Mouse (Mus musculus): Measurements from ENCODE around the gene Gemin4. TPM values are rescaled to one million over a fixed set of nuclear protein-coding genes. Genes with fewer than 3 reads are reported as not detected.

Gene Gemin4
- polyA plus RNA-seq, 1 experiment from 2014 or later, result 33.0 TPM

DNA sequence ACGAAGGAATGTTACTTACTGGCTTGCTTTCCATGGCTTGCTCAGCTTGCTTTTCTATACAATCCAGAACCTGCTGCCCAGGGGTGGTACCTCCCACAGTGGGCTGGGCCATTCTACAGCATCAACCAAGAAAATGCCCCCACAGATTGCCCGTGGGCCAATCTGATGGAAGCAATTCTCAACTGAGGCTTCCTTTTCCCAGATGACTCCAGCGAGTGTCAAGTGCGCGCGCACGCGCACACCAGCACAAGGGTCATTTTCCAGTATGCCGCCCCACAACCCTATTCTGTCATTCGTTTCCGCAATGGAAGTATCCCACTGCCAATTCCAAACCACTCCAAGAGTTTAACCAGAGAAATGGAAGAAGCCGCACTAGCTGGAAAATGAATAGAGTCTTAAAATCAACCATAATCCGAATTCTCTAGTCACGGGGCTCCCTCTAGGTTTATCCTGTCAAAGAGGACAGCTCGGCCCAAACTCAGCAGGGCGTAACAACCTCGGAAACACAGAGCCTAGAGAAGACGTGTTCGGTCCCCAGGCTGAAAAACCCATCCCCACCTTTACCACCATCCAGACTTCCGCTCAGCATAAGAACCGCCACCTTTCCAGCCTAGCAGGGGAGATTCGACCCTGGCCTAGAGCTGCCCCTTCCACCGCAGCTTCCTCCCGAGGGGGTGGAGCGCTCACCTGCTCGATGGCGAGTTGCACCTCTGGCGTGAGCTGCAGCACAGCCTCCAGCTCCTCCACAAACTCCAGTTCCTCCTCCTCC, 38.6 kb downstream of the Gemin4 start:
- Histone ChIP-seq H3K27me3 (replicated peaks) (no peaks in the 10 kb centered on the region), H3K36me3 (peaks cover 23% of the 10 kb centered on the region), H3K4me2 (peak overlapping the region; percentile 93), H3K27ac (peak overlapping the region; percentile 78), H3K9ac (peak overlapping the region; percentile 84), H3K4me1 (peaks cover 17% of the 10 kb centered on the region), H3K4me3 (peak overlapping the region; percentile 94), H3K9me3 (replicated peaks) (no peaks in the 10 kb centered on the region)
- peak; percentile 78 for ATAC-seq
- WGBS (ENCODE audit: insufficient replicate concordance), result 2% methylated on average over 28 of the region's 28 CpGs

DNA sequence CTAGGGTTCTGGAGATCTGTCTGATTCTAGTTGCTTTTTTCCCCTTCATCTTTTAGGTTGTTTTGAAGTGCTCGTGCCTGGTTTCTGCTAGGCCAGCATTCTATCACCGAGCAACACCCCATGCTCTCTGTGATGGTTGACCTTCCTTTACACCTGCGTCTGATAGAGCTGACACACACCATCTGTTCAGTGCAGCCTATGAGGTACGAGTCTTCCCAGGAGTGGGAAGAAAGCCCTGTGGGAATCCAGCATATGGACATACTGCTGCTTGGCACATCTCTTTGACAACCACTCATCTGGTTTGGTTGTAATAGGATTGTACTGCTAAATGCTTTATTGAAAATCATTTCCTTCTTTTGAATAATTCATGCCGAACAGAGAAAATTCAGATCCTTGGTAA, 47.3 kb downstream of the Gemin4 start:
- ATAC-seq, result no peak
- no peak overlapping the region for H3K4me2 ChIP-seq
- peaks cover 35% of the 10 kb centered on the region for H3K36me3 ChIP-seq
- no peaks in the 10 kb centered on the region for H3K27me3 ChIP-seq (replicated peaks)
- WGBS (ENCODE audit: insufficient replicate concordance), result 73% methylated on average over 5 of the region's 5 CpGs
- H3K27ac ChIP-seq, result no peak overlapping the region
- H3K9me3 ChIP-seq (replicated peaks), result no peaks in the 10 kb centered on the region
- no peak overlapping the region for H3K9ac ChIP-seq
- H3K4me3 ChIP-seq, result no peak overlapping the region
- H3K4me1 ChIP-seq, result 0 out of 2 replicates have a peak, but pooled peaks cover 3% of the 10 kb centered on the region

DNA sequence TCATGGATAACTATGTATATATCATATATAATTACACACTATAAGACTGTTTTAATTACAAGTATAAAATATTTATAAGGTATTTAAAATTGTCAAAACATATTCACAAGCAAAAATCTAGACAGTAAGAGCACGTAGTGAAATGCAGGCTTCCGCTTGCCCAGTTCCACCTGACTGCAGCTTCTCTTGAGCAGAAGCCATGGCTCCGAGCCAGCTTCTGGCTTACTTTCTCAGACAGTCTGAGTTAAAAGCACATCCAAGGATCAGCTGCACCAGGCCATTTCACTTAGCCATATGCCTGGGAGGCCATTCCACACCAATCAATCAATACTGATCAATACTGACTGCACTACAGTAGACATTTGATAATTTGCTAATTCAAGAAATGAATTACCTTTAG, 48.5 kb downstream of the Gemin4 start:
- H3K4me3 ChIP-seq, result no peak overlapping the region
- WGBS (ENCODE audit: insufficient replicate concordance), result 80% methylated on average over 3 of the region's 3 CpGs

DNA sequence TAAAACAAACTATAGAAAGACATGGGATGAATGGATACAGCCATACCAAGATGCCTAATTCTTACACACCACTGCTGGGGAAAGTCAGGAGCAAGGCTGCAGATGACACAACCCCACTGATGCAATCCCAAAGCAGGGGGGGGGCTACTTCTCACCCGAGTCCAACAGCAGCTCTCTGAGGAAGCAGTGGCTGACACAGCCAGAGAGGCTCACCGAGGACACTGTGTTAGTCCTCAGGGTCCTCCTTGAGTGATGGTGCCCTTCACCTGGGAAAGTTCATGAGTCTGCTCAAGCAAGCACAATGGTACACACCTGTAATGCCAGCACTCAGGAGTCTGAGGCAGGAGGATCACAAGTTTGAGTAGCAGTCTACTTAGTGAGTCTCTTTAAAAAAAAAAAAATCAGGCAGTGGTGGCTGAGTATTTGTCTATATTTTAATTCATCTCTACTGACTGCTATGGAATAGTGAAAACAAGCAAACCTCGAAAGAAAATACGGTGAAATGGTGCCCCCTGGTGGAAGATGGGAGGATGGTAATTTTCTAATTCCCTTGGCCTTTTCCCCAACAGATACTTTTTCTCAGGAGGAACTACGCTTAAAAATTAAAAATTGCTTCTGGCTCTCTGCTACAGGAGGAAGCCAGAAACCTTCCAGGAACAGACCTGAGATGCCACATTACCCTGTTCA, 50.2 kb downstream of the Gemin4 start:
- 0 out of 2 replicates have a peak, but pooled peaks cover 3% of the 10 kb centered on the region for H3K4me1 ChIP-seq
- H3K27ac ChIP-seq, result no peak overlapping the region
- peaks cover 29% of the 10 kb centered on the region for H3K36me3 ChIP-seq
- no peak overlapping the region for H3K4me2 ChIP-seq
- no peaks in the 10 kb centered on the region for H3K9me3 ChIP-seq (replicated peaks)
- no peaks in the 10 kb centered on the region for H3K27me3 ChIP-seq (replicated peaks)
- WGBS (ENCODE audit: insufficient replicate concordance), result 22% methylated on average over 5 of the region's 5 CpGs
- no peak overlapping the region for H3K4me3 ChIP-seq
- no peak for ATAC-seq
- no peak overlapping the region for H3K9ac ChIP-seq

More for the DNA sequence above, 48.5 kb downstream of the Gemin4 start:
- Histone ChIP-seq H3K9me3 (replicated peaks) (no peaks in the 10 kb centered on the region), H3K9ac (no peak overlapping the region), H3K4me1 (0 out of 2 replicates have a peak, but pooled peaks cover 3% of the 10 kb centered on the region), H3K27me3 (replicated peaks) (no peaks in the 10 kb centered on the region), H3K4me2 (no peak overlapping the region), H3K36me3 (peaks cover 33% of the 10 kb centered on the region), H3K27ac (no peak overlapping the region)
- no peak for ATAC-seq

DNA sequence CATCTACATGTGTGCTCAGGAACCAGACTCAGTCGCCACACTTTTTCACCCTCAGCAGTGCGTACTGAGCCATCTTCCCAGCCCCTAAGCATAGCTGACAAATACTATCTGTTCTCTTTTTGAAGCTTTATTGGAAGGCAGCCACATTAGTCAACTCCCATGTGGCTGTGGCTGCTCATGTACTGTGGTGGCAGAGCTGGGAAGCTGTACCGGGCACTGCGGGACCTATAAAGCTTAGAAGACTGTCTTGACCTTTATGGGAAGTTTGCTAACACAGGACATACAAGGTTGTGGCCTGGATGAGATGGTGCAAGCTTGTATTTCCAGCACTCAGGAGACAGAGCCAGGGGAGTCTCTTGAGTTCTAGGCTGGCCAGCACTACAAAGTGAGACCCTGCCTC, 50.8 kb downstream of the Gemin4 start:
- 92% methylated on average over 4 of the region's 4 CpGs for WGBS (ENCODE audit: insufficient replicate concordance)
- H3K27me3 ChIP-seq (replicated peaks), result no peaks in the 10 kb centered on the region
- H3K9ac ChIP-seq, result no peak overlapping the region
- H3K27ac ChIP-seq, result no peak overlapping the region
- peaks cover 25% of the 10 kb centered on the region for H3K36me3 ChIP-seq
- H3K4me1 ChIP-seq, result 0 out of 2 replicates have a peak, but pooled peaks cover 3% of the 10 kb centered on the region
- no peak for ATAC-seq
- no peaks in the 10 kb centered on the region for H3K9me3 ChIP-seq (replicated peaks)
- no peak overlapping the region for H3K4me2 ChIP-seq
- no peak overlapping the region for H3K4me3 ChIP-seq

Other genes starting within 250 kb of the Gemin4 start
- gene 1700016K19Rik, start 217.8 kb downstream of the Gemin4 start, polyA plus RNA-seq (2016; fragmentation: Nextera tagmentation; extraction: Ambion mirVana), result not detected in 2 replicates
- 4.5 and 4.8 TPM in 2 replicates for gene Rflnb, start 189.9 kb downstream of the Gemin4 start, polyA plus RNA-seq (2016; fragmentation: Nextera tagmentation; extraction: Ambion mirVana)
- gene Vps53, start 38.0 kb downstream of the Gemin4 start, polyA plus RNA-seq (2016; fragmentation: Nextera tagmentation; extraction: Ambion mirVana), result 21.2 and 22.9 TPM in 2 replicates
- gene Fam57a, start 38.0 kb downstream of the Gemin4 start, polyA plus RNA-seq (2016; fragmentation: Nextera tagmentation; extraction: Ambion mirVana), result 7.7 and 8.4 TPM in 2 replicates
- 0.25 and 0.52 TPM in 2 replicates for gene Dbil5, start 56 bp downstream of the Gemin4 start, polyA plus RNA-seq (2016; fragmentation: Nextera tagmentation; extraction: Ambion mirVana)
- gene Mrm3, start 26.1 kb upstream of the Gemin4 start, polyA plus RNA-seq (2016; fragmentation: Nextera tagmentation; extraction: Ambion mirVana), result 23.5 and 25.1 TPM in 2 replicates
- 79.7 and 81.5 TPM in 2 replicates for gene Glod4, start 26.1 kb upstream of the Gemin4 start, polyA plus RNA-seq (2016; fragmentation: Nextera tagmentation; extraction: Ambion mirVana)
- 6.0 and 6.9 TPM in 2 replicates for gene Nxn, start 181.5 kb upstream of the Gemin4 start, polyA plus RNA-seq (2016; fragmentation: Nextera tagmentation; extraction: Ambion mirVana)
- 59.4 and 63.6 TPM in 2 replicates for gene Timm22, start 189.3 kb upstream of the Gemin4 start, polyA plus RNA-seq (2016; fragmentation: Nextera tagmentation; extraction: Ambion mirVana)